Mouse (Mus musculus): ENCODE results near the gene Ranbp10.
A peak's percentile ranks its signal among the peaks of the same experiment; 100 is the strongest.

Ranbp10 gene

DNA sequence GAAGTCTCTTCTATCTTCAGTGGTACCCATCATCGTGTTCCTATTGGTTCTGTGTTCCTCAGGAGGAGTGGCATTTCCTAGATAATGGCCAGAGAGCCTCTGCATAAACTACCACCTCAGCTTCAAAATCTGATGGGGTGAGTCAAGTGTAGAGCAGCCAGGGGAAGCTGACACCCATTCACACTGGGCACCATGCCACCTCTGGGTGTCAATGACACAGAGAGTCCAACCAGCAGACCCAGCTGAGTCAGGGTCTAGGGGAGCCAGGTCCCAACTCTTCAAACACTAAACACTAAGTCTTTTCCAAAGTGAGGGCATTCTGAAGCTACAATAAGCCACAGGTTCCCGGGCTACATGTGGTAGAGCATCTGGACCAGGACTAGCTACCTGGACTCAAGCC lies 18.7 kb downstream of the Ranbp10 start:
- no peak for TF ChIP-seq GATA4 (IDR thresholded peaks at IDR 0.05; ENCODE audit: insufficient replicate concordance, low read length)

GRCm38 (mm10) chr8:105807766-105808165 lies 19.4 kb downstream of the Ranbp10 start:
- peak; percentile 54; the same call in 1 of the 2 replicates for TF ChIP-seq GATA4 (IDR thresholded peaks at IDR 0.05; ENCODE audit: insufficient replicate concordance, low read length)

DNA sequence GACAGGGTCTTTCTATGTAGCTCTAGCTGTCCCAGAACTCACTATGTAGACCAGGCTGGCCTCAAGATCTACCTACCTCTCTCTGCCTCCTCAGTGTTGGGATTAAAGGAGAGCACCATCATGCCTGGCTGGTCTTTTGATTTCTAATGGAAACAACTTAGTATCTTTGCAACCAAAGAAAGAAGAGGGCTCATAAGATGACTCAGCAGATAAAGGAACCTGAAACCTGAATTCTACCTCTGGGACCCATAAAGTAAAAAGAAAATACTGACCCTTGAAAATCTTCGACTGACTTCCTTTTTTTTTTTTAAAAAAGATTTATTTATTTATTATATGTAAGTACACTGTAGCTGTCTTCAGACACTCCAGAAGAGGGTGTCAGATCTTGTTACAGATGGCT lies 21.2 kb downstream of the Ranbp10 start:
- no peak for TF ChIP-seq GATA4 (IDR thresholded peaks at IDR 0.05; ENCODE audit: insufficient replicate concordance, low read length)

DNA sequence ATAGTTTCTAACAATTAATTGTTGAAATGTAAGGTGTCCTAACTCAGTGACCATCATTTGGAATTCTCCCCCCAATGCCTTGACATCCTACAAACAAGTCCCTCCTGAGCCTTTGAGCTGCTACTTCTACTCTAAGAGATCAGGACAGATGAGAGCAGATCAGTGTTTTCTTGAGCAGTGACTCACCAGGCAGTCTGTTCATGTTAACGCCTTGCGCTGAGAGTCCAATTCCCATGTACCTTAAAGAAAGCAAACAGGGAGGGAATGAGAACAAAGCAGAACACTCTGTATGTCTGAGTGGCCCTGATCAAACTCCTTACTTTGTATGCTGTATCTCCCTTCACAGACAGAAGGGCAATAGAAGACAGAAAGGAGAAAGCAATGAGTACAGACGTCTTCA lies 21.8 kb downstream of the Ranbp10 start:
- TF ChIP-seq GATA4 (IDR thresholded peaks at IDR 0.05; ENCODE audit: insufficient replicate concordance, low read length) = no peak

GRCm38 (mm10) chr8:105804797-105805196 lies 22.4 kb downstream of the Ranbp10 start:
- TF ChIP-seq GATA4 (IDR thresholded peaks at IDR 0.05; ENCODE audit: insufficient replicate concordance, low read length) = no peak

DNA sequence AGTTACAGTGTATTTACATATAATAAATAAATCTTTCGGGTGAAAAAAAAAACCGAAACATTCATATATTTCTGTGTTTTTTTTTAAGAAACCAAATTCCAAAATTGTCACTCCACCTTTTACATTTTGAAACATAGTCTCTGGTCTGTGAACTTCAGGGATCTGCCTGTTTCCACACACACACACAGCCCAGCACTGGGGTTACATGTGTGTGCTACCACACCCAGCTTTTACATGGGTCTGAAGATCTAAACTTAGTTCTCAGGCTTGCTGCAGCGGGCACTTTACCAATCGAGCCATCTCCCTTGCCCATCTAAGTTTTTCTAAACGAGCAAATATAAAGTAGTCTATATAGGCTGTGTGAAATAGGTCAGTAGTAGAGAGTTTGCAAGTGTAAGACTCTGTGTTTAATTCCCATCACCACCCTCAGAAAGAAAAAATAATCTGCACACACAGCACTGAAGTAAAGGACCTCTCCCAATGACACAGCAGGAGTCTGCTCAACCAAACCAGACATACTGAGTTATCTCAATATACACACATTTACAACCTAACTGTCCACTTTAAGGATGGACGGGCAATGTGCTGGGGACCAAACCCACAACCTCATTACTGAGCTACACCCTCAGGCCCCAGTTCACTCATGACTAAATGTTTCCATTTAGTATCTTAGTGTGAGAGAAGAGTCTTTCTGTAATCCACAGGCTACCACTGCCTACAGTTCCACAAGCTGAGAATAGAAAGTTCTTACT lies 25.8 kb downstream of the Ranbp10 start:
- TF ChIP-seq GATA4 (IDR thresholded peaks at IDR 0.05; ENCODE audit: insufficient replicate concordance, low read length) = no peak

DNA sequence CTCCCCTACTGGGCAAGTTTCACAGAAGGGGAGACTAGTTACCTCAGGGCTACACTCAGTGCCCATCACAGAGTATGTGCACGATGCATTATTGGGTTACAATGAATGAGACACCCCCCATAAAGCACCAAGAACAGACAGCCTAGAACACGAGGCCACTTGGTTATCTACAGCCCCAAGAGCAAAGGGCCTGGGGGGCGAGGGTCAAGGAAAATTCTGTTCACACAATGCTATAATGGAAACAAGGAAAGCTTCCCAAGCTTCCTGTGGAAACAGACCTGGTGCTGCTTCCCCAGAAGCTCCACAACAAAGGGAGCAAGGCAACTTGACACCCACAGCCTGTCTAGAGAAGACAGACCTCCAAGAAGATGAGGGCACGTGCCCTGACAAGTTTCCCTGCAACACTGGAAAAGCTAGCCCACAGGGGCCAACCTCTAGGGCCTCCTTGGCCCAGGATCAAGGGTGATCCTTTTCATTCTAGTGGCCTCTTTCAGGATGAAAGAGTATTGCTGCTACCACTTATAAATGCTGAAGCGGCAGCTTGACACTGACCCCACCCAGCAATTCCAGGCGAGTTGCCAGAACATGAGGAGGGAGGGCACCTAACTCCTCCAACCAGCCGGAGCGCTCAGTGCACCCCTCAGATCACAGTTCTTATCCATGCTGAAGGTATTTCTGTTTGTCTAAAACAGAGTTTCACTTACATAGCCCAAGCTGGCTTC lies 27.9 kb downstream of the Ranbp10 start:
- no peak for TF ChIP-seq GATA4 (IDR thresholded peaks at IDR 0.05; ENCODE audit: insufficient replicate concordance, low read length)

GRCm38 (mm10) chr8:105798408-105798807 lies 28.7 kb downstream of the Ranbp10 start:
- no peak for TF ChIP-seq GATA4 (IDR thresholded peaks at IDR 0.05; ENCODE audit: insufficient replicate concordance, low read length)

DNA sequence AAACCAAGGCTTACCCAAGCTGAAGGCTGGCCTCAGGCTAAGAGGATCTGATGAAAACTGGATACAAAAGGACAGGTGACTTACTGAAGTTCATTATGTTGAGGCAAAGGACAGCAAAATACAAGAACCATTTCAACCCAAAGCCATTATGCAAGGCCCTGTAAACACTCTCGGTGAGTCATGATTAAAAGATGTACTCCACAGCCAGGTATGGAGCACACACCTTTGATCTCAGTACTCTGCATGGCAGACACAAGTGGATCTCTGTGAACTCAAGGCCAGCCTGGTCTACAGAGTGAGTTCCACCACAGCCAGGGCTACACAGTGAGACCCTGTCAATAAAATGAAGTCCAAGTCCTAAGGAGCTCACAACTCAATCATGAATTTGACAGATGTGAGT lies 31.4 kb downstream of the Ranbp10 start:
- TF ChIP-seq GATA4 (IDR thresholded peaks at IDR 0.05; ENCODE audit: insufficient replicate concordance, low read length) = no peak

GRCm38 (mm10) chr8:105794009-105794598 lies 33.0 kb downstream of the Ranbp10 start:
- no peak for TF ChIP-seq GATA4 (IDR thresholded peaks at IDR 0.05; ENCODE audit: insufficient replicate concordance, low read length)

DNA sequence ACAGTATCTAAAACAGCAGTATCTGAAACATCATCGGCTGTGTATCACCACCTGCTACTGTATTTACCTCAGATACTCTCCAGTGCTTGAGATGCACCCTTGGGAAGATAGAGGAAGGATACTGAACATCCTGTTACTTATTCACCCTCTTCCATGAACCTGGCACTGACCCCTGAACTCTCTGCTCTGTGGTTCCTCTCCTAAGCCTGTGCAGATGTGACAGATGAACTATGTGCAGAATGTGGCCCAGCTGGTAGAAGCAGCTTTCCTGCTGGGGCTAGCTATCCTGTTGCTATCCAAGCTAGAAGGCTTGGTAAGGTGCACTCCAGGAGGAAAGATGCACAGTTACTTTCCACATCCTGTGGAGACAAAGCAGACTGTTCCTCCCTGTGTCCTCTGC lies 33.8 kb downstream of the Ranbp10 start:
- no peak for TF ChIP-seq GATA4 (IDR thresholded peaks at IDR 0.05; ENCODE audit: insufficient replicate concordance, low read length)

- TF ChIP-seq GATA4 (IDR thresholded peaks at IDR 0.05; ENCODE audit: insufficient replicate concordance, low read length) = no peak
Observed at GRCm38 (mm10) chr8:105789626-105790025, 37.5 kb downstream of the Ranbp10 start.

GRCm38 (mm10) chr8:105788927-105789326 lies 38.2 kb downstream of the Ranbp10 start:
- TF ChIP-seq GATA4 (IDR thresholded peaks at IDR 0.05; ENCODE audit: insufficient replicate concordance, low read length) = no peak

DNA sequence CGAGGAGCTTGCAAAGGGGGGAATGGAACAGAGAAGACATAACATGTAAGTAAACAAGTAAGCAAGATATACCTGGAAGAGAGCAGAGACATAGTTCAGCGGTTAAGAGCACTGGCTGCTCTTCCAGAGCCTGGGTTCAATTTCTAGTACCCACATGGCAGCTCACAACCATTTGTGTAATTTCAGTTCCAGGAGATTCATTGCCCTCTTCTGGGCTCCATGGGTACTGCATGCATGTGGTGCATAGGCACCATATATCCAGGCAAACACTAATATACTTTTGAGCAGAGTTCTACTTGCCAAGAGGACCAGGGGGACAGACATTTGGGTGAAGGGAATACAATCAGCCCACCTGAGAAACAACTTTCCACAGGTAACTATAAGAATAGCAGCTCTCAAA lies 38.9 kb downstream of the Ranbp10 start:
- no peak for TF ChIP-seq GATA4 (IDR thresholded peaks at IDR 0.05; ENCODE audit: insufficient replicate concordance, low read length)

DNA sequence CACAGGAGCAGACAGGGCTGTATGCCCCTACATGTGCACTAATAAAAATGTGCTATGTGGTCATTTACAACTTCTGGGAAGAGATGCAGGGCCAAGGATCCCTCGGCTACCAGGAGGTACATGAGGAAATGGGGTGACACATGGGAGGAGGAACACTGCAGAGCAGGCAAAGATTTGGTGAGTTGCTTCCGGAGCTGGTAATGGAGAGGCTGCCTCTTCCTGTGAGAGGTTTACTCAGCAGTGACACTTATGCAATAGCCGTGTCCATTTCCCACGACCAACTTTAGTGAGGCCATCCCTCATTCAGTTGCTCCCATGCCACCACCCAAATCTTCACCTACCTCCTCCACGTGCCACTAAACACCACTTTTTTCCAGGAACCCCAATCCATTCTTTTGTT lies 46.9 kb downstream of the Ranbp10 start:
- no peak for TF ChIP-seq GATA4 (IDR thresholded peaks at IDR 0.05; ENCODE audit: insufficient replicate concordance, low read length)

DNA sequence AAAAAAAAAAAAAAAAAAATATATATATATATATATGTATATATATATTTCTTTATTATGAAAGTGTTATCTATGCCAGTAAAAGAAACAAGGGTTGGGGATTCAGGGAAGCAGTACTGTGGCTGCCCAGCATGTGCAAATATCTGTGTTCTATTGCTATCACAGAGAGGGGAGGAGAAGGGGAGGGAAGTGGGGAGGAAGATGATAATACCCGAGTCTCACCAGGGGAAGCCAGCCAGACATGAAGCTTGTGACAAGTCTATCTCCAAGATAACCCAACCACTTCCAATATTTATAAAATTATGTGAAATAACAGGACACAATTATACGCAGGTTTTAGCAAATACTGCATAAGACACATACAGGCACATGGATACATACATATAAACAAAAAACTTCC lies 49.3 kb downstream of the Ranbp10 start:
- TF ChIP-seq GATA4 (IDR thresholded peaks at IDR 0.05; ENCODE audit: insufficient replicate concordance, low read length) = no peak
